Mouse (Mus musculus) mouse trophoblast stem cell (cell line): ENCODE measurements around the gene Lrsam1.
"Not testable (repeated sequence)": the region's sequence is repeated elsewhere in the genome, so short reads cannot be mapped to it uniquely, and the experiment has no call there.

Source experiments
- in situ Hi-C, 2 experiments: fragments of 300-500 bp; cut with MseI, MboI; formaldehyde crosslinking; loops; 2 replicates in 1 of 2; 3 replicates in 1 of 2; pipeline ENCODE4 v1.15.1; 2025

Gene Lrsam1

DNA sequence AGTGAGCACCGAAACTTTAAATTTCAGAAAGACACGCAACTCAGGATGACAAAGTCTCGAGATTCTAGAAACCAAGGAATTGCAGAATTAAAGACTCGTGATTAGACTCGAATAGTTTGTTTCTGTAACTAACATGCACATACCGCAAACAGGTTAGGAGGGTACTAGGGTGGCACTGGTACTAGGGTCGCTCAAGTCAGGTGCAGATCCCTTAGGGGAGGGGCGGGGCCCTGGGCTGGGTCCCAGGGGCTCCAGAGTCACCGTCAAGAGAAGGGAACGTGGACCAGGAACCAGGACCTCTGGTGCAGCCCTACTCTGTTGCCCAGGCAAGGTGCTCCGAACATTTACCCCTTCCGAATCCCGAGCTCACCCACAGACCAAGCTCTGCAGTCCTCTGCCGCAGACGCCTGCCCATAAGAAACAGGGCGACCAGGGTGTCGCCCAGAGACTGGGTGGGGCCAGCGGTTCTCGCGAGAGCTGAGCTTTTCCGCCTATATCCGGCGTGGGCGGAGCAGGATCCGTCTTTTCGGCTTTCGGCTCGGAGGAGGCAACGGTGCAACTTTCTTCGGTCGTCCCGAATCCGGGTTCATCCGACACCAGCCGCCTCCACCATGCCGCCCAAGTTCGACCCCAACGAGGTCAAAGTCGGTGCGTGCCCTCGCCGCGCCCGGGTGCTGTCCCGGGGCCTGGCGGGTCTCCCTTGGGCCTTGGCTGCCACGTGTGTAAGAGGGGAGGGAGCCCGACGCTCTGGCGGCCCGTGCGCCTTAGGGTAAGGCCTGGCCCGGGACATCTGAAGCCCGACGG is at the start of gene Lrsam1, which contains the start of gene Rpl12:
Gene Lrsam1 (minus strand): TSS at position 423 of the 804 bp plus-strand sequence.
Gene Rpl12 (plus strand): TSS at position 368 of the 804 bp plus-strand sequence.
- in situ Hi-C loops, result no loop called here

DNA sequence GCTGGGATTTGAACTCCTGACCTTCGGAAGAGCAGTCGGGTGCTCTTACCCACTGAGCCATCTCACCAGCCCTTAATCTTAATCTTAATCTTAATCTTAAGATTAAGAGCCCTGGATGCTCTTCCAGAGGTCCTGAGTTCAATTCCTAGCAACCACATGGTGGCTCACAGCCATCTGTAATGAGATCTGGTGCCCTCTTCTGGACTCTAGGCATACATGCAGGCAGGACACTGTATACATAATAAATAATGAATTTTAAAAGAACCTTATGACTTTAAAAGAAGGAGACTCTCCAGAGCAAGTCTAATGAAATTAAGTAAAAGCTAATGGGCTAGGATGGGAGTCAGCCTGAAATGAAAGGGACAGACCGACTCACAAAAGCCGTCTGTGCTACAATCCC is 47.6 kb upstream of the Lrsam1 start:
- in situ Hi-C loops, result not testable (repeated sequence)

DNA sequence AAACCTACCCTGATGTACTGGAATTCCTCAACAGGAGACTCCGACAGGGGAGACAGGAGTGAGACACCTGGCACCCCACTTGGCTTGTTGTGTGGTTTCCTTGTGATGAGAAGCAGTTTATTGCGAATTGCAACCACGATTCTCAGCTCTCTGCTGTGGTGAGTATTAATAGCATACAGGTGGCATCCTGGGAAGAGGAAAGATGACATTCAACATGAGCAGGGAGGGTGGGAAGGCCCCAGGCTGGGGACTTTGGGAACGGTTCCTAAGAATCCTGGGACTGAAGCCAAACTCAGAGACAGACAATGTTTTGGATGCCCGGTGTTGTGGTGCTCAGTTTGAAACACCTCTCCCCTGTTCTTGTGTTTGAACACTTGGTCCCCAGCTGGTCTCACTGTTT is 43.6 kb upstream of the Lrsam1 start:
- in situ Hi-C loops, result no loop called here

DNA sequence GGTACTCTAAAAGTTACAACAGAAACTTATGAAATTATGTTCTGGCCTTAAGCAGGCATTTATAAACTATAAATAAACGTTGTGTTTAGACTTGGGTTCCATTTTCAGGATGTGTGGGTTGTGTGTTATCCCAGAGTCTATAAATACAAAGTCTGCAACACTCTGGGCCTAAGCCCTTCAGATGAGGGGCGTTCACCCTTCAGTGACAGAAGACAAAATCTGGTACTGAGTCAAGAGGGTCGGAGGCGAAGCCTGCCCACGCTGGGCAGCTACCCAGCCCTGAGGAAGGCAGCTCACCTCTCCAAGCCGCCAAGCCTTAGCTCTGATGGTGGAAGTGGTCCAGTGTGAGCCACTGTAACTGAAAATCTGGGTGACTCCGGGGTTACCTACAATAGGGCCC is 40.7 kb upstream of the Lrsam1 start:
- in situ Hi-C loops, result no loop called here

DNA sequence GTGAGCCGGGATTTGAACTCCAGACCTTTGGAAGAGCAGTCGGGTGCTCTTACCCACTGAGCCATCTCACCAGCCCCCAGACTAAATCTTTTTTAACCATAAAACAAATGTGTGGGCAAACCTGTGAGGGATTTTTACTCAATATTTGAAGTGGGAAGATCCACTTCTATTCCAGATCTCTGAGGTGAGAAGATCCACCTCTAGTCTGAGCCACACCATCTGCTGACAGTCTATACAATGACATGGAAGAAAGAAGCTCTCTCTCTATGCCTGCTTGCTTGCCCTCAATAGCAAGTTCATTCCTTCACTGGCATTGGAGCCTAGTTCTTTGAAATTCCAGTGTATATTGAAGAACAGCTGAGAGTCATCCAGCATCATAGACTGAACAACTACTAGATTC is 38.3 kb upstream of the Lrsam1 start:
- in situ Hi-C loops, result no loop called here

DNA sequence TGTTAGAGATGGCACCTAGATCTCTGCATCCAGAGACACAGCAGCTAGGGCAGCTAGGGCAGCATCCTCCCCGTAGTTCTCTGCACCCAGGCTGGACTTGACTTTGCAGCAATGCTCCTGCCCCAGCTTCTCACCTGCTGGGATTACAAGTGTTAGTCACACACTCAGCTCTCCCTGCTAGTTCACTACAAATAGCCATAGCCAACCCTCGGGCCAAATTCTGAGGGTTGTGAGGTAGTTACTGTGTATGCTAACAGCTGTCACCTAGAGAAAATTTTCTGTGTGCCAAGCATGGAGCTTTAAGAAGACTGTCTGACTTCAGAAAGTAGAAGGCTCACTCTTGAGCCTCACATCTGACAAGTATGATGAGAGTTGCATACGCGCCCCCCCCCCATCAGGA is 36.4 kb upstream of the Lrsam1 start:
- in situ Hi-C loops, result no loop called here

DNA sequence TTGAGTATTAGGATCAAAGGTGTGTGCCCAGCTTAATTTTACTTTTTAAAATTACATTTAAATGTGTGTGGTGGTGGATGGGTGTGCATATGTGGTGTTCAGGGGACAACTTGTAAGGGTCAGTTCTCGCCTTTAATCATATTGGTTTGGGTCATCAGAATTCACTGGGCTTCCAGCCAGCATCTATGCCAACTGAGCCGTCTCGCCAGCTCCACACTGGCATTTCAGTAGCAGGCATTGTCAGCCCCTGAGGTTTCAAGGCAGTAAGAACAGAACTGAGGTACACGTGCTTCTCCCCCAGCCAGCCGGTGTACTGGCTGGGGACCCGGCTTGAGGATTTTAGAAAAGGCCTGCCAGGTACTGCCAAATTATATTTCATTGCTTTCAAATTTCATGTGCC is 35.7 kb upstream of the Lrsam1 start:
- in situ Hi-C loops, result no loop called here

DNA sequence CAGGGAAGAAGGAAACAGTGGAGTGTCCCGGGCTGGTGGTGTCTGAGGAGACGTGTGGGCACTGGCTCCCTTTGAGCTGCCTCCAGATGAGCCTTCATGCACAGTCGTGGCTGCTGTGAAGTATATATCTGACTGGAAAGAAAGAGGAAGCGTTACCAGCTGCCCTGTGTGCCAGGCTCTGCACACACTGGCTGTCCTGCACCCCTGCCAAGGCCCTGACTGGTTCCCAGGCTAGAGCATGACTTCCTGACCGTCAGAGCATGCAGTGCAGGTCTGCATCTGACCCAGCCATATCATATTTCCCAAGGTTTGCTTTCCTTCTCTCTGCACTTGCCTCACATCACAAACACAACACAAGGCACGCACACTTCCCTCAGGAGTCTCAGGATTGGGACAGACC is 30.7 kb upstream of the Lrsam1 start:
- in situ Hi-C loops, result no loop called here

DNA sequence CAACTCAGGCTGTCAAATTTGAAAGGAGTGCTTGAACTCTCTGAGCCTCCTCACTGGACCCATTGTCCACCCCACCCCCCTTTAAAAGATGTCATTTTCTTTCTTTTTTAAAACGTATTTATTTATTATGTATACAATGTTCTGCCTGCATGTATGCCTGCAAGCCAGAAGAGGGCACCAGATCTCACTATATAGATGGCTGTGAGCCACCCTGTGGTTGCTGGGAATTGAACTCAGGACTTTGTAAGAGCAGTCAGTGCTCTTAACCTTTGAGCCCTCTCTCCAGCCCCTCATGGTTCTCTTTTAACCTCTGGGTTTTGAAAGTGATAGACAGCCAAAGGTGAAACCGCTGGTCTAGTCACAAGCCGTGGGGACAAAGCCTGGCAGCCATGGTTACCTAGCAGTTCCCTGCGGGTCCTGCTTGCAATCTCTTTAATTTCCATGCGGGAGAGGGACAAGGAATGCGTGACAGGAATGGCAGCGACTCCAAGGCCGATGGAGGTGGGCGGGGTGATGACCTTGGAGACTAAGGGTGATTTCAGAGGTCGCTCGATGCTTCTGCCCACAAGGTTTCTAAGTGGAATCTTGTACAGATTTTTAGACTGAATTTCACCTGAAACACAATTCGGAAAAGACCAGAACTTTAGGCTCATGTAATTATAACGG is 28.9 kb upstream of the Lrsam1 start:
- in situ Hi-C loops, result no loop called here

DNA sequence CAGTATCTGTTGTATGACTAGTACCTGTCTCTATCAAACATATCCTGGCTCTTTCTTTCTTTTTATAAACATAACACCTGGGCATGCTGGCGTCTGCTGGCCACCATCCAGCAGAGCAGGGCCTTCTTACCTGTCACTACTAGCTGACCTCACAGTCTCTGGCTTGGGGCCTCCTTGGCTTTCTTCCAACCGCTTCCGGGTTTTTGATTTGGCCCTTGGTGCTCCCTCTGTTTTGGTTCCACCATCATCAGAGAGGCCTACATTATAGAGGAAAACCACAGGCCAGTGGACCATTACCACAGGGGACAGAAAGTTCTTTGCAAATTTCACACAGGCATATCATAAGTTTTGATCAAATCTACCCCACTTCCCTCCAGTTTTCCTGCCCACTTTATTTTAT is 28.0 kb upstream of the Lrsam1 start:
- in situ Hi-C loops, result no loop called here

DNA sequence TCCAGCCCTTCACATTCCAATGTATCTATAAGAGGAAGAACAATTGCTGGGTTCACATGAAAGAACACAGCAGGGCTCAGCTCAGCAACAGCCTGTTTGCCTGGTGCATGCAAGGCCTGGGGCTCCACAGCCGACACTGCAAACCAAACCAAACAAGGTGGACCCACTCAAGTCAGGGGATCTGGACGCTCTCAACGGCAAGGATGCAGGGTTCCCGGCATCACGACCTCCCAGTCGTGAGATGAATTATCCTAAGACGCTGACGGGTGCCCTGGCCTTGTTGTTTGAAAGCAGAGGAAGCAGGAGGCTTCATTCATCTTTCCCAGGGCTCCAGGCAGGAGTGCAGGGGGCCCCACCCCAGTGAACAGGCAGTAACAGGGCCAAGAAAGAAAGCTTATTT is 24.4 kb upstream of the Lrsam1 start:
- in situ Hi-C loops, result no loop called here

DNA sequence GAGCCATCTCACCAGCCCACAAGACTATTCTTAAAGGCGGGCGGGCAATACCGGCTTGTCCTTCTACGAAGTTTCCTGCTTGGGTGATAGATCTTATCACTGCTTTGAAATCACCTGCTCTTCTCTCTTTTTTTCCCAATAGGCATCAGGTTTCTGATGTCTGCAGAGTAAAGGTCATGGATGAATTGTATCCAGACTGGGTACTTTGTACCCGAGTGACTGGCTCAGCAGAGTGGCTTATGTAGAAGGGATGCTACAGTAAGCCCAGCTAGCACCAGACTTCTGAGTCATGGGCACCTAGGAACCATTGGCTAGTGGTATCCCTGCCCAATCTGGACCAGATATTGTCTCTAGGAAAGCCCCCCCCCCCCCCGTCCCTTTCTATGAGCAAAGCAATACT is 22.2 kb upstream of the Lrsam1 start:
- in situ Hi-C loops, result no loop called here

DNA sequence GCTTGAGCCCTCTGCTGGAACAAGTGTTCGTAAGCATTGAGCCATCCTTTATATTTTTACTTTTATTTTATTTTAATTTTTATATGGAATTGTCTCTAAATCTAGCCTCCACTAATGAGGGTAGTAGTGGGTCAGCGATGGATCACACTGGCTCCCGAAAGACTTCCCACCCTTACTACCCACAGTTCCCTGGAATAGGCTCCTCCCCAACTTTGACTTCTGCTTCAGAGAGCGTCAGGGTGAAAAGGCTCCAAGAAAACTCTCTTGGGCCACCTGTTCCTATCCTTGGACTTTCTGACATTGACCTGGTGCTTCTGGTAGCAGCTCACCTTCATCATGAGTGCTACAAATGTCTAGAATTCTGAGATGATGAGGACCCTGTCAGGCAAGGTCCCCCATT is 21.3 kb upstream of the Lrsam1 start:
- in situ Hi-C loops, result no loop called here

DNA sequence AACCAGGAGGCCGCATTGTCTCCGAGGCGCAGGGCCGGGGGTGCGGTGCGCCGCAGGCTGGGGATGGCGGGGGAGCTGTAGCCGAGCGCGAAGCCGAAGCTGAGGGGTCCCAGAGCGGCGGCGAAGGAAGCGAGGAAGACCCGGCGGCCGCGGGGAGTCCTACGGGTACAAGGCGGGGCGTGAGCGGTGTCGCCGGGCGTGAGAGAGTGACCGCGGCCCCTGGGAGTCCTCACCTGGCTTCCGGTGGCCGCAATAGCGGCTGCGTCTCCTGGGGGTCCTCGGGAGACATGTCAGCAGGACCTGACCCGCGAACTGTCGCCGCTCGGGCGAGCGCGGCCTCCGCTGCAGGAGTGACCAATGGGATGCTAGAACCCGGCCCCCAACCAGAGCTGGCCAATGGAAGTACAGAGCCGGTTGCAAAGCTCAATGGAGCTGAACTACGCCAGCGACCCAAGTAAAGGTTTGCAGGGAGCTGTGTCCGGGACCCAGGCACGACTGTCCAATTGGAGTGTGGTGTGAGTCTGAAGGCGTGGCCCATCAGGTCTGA is 20.4 kb upstream of the Lrsam1 start, which contains the start of gene Slc2a8:
Gene Slc2a8 (minus strand): TSS at position 359 of the 547 bp plus-strand sequence.
- in situ Hi-C loops, result no loop called here

DNA sequence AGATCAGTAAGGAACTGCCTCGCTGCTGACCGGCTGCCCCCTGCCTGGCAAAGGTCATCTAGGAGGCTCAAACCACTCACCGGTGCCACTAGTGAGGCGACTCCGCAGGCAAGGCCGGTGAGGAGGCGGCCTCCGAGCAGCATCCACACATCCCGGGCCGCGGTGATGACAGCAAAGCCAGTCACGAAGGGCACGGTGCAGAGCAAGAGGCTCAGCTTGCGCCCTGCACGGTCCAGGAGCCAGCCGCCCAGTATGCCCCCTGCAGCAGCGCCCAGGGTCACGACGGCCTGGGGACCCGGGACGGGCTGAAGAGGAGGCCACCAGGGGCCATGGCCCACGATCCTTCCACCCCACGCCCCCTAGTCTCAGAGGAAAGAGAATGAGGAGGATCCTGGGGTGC is 19.9 kb upstream of the Lrsam1 start:
- in situ Hi-C loops, result no loop called here

DNA sequence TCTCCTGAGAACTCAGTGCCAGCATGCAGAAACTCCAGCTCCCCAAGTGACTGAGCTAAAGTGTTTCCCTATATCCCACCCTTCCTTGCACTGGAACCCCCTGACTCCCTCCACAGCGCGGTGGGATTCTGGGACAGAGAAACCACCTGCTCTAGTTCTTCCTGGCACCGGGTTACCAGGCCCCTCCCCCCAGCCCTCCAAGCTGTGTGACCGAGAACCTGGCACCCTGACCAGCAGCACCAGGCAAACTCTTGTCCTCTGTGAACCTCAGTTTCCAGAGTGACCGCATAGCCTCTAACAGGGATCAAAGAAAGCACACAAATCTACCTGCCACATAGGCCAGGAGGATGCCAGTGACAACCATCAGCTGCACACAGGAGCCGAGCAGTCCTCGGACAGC is 18.3 kb upstream of the Lrsam1 start:
- in situ Hi-C loops, result no loop called here

DNA sequence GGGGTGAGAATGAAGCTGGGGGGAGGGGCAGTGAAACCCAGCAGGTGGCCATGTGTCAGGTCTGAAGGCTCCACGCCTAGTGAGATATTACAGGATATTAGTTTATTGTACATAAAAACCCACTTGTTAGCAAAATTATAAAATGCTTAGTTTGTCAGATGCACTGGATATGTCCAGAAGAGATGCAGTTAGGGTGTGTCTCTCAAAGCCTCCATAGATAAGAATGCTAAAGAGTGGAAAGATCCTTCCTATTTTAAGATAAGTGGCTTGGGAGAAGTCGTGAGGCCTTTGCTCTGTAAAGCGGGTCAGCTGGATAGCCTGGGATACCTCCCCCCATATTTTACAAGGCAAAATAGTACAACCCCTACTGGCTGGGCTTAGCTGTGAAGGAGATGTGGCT is 17.3 kb upstream of the Lrsam1 start:
- in situ Hi-C loops, result no loop called here

DNA sequence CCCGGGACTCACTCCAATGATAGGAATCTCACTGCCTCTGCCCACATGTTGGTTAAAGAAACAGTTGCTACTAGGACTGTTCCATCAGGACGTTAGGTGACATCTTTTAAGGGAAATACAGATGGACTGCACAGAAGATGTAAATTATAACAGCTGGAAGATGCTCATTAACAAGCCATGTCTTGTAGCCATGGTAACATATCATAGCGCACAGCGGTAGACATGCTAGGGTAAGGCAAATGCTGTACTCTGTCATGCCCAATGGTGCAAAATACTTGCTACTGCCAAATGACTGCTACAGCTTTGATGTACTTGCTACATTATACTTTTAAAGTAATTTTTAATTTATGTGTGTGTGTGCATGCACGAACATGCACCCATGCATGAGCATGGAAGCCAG is 15.7 kb upstream of the Lrsam1 start:
- in situ Hi-C loops, result no loop called here

DNA sequence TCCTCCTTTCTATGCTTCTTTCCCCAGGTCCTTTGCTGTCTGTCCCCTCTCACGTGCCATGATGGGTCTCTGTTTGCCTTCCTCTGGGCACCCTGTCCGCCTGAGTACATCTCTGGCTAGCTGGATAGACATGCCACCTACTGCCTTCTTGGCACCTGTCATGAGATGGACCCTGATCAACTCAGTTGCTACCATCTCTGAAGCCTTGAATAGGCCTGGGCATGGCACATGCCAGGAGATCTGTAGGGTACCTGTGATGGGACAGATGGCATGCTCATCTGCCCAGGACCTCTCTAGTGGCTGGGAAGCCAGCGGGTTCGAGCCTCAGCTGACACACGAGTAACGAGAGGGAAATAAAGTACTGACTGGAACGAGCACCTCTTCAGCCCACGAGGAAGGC is 12.8 kb upstream of the Lrsam1 start:
- in situ Hi-C loops, result no loop called here

DNA sequence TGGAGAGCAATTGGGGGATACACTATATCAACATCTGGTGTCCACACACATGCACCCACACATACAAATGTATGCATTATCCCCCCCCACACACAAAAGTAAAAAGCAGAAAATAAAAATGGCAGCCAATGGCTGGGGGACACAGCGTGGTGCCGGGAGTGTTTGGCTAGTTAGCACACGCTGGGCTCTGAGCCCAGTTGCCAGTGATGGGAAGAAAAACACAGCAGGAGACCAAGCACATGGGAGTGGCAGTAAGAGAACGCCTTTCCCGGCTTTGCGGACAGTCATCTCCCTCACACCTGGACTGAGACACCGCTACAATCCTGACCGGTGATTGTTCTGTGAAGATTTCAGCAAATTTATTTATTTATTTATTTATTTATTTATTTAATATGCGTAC is 9.8 kb upstream of the Lrsam1 start:
- in situ Hi-C loops, result no loop called here

DNA sequence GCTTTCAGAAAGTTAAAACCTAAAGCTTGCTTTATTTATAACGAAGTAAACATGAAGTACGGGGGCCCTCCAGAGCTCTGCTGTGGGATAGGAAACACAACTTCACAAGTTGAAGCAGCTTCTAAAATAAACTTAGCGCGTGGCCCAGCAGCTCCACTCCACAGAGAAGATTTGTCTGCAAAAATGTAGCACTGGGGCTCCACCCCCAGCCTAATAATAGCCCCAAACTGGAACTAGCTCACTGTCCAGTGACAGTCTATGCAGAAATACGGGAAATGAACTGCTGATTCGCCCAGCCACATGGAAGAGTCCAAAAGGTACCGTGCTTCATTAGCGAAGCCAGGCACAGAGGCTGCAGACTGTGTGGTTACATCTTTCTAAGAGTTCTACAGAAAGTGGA is 7.9 kb upstream of the Lrsam1 start:
- in situ Hi-C loops, result no loop called here

DNA sequence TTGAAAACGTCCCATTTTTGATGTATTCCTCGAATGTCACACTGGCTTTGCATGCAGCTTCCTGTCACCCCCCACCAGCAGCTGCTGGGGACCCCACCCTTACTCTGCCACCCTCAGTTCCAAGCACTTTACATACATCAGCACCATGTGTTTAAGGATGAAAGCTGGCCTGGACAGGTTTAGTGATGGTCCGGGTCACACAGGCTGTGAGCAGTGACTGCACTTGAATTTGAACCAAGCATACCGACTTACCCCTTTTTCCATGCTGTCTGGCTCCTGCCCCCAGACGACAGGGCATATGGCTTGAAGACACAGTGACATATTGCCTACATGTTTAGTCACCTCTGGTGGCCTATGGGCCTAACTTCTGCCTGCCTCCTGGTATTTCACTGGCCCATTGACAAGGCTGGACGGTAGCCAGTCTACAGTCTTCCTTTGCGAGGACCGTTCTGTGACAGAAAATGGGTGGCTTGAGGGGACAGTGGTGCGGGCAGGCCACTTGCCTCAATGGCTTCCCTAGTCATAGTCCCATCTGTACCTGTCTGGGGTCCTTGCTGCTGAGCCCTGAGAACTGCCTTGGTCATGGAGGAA is 6.7 kb upstream of the Lrsam1 start:
- in situ Hi-C loops, result no loop called here
